10 mouse cellular contexts compared by ENCODE assay signal in the genomic region with DNA sequence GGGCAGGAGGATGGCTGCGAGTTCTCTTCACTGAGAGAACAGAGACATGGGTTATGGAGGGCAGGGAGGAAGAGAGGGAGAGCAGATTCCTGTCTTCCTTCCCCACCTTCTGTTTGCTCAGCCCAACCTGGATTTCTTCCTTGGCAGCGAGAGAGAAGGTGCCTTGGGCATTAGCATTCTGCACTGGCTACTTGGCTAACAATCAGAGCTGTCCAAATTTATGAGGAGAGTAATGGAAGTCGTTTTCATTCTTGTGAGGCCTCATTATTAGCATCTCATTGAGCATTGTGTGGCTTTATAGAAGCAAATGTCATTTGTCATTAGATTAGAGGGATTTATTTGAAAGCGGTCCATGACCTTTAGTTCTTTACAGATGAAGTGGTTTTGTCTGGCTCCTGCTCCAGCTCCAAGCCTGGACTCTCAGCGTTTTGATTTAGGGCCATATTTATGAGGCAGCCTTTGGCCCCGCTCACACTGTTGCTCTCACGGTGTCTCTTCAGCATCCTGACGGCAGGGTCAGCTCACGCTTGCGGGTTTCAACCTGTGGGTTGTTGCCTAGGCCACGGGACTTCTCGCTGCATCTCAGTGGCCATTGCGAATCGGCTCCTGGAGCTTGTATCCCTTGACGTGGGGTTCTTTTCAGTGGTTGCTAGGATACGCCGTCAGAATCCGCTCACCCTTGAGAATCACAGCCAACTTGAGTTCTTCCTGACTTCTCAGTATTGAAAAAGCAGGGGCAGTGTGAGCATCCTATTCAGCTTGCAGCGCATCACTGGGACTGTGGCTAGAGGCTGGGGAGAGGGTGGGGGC. TPM values are rescaled to one million over a fixed set of nuclear protein-coding genes. Genes with fewer than 3 reads are reported as not detected.
DNase-seq lines count a peak whose midpoint lies in the region; ATAC-seq and TF ChIP-seq lines count a peak whose summit lies in the region.
"Had no signal": no experiment of that assay in that cellular context is flagged by ENCODE, and none has a peak within 500 bp of the region (broad histone marks: within the 10 kb centered on the region; RNA-seq: fewer than 3 reads in every experiment).

No protein-coding gene starts in this region.

- H3K36me3 ChIP-seq in hindbrain, embryonic 12.5 days: no peaks in the 10 kb centered on the region
- peaks cover 4% of the 10 kb centered on the region; the same call in 1 of the 2 replicates for H3K36me3 ChIP-seq in midbrain, embryonic 10.5 days
- H3K36me3 ChIP-seq: embryonic facial prominence, embryonic 13.5 days had no signal

- no peak overlapping the region; the same call in 1 of the 2 replicates for H3K4me3 ChIP-seq in cortical plate, adult 2 months (ENCODE audit: insufficient read depth, low read length)
- no peak overlapping the region; the same call in 1 of the 2 replicates for H3K4me3 ChIP-seq in hindbrain, embryonic 12.5 days
- H3K4me3 ChIP-seq in midbrain, embryonic 10.5 days: peak overlapping the region; percentile 27
- H3K4me3 ChIP-seq: embryonic facial prominence, embryonic 13.5 days had no signal

- WGBS in hindbrain, embryonic 12.5 days: 29% methylated on average over 19 of the region's 19 CpGs
- WGBS in midbrain, embryonic 10.5 days: 21% methylated on average over 19 of the region's 19 CpGs

- no peaks in the 10 kb centered on the region for H3K27me3 ChIP-seq in hindbrain, embryonic 12.5 days
- no peaks in the 10 kb centered on the region for H3K27me3 ChIP-seq in midbrain, embryonic 10.5 days (ENCODE audit: low read depth, poor library complexity, severe bottlenecking)
- H3K27me3 ChIP-seq: CH12.LX; embryonic facial prominence, embryonic 13.5 days had no signal

- H3K4me2 ChIP-seq in hindbrain, embryonic 12.5 days (replicated peaks): peak overlapping the region; percentile 40
- H3K4me2 ChIP-seq: embryonic facial prominence, embryonic 13.5 days had no signal

- no peaks in the 10 kb centered on the region; the same call in 1 of the 2 replicates for H3K9me3 ChIP-seq in hindbrain, embryonic 12.5 days (replicated peaks)
- H3K9me3 ChIP-seq in midbrain, embryonic 10.5 days (replicated peaks): peaks cover 12% of the 10 kb centered on the region; the same call in 1 of the 2 replicates
- H3K9me3 ChIP-seq: embryonic facial prominence, embryonic 13.5 days had no signal

- peak; percentile 19; the same call in 1 of the 2 replicates for TF ChIP-seq POLR2A in cortical plate, adult 2 months (IDR thresholded peaks at IDR 0.05; ENCODE audit: extremely low read depth, insufficient read depth, low read length)

- H3K9ac ChIP-seq in hindbrain, embryonic 12.5 days: no peak overlapping the region
- H3K9ac ChIP-seq: embryonic facial prominence, embryonic 13.5 days had no signal

- DNase-seq in adrenal gland, adult 2 months: peak; percentile 38
- peak; percentile 92 for DNase-seq in midbrain, embryonic 10.5 days (ENCODE audit: low spot score)
- peak; percentile 18 for DNase-seq in yolk sac, embryonic 10.5 days (ENCODE audit: low spot score)
- DNase-seq in urinary bladder, adult 2 months (ENCODE audit: low spot score): no peak
- DNase-seq in gastrocnemius, postnatal 10 days: no peak
- no peak for DNase-seq in ovary, adult 18-20 months (ENCODE audit: low spot score)

- no peaks in the 10 kb centered on the region; the same call in 1 of the 2 replicates for H3K4me1 ChIP-seq in cortical plate, adult 2 months (ENCODE audit: control insufficient read depth, insufficient read depth, low read length)
- H3K4me1 ChIP-seq in hindbrain, embryonic 12.5 days: peaks cover 16% of the 10 kb centered on the region
- H3K4me1 ChIP-seq in midbrain, embryonic 10.5 days: peaks cover 38% of the 10 kb centered on the region
- H3K4me1 ChIP-seq: embryonic facial prominence, embryonic 13.5 days had no signal

- ATAC-seq in hindbrain, embryonic 12.5 days (ENCODE audit: low FRiP score): peak; percentile 90

- no peak overlapping the region for H3K27ac ChIP-seq in cortical plate, adult 2 months (ENCODE audit: insufficient read depth, low read length)
- H3K27ac ChIP-seq in hindbrain, embryonic 12.5 days: peak overlapping the region; percentile 79
- H3K27ac ChIP-seq in midbrain, embryonic 10.5 days (replicated peaks): peak overlapping the region; percentile 85
- H3K27ac ChIP-seq: embryonic facial prominence, embryonic 13.5 days had no signal

- no peak for TF ChIP-seq CTCF in cortical plate, adult 2 months (IDR thresholded peaks at IDR 0.05; ENCODE audit: extremely low read depth, insufficient read depth, low read length)

RNA-seq across cellular contexts. Expression of a gene that starts 31.9 kb away (rescaled TPM):
- 100 to 1,000 TPM; 406 to 525 TPM for total RNA-seq in adrenal gland, adult 2 months (2021)
- 18.2 and 24.4 TPM in 2 replicates for polyA plus RNA-seq in adrenal gland, adult 2 months (2012; rRNA removed)
- polyA plus RNA-seq in cortical plate, adult 2 months (2012; rRNA removed): 225 and 233 TPM in 2 replicates
- polyA plus RNA-seq in hindbrain, embryonic 12.5 days (2016; fragmentation: Nextera tagmentation; extraction: Ambion mirVana): 366 and 400 TPM in 2 replicates
- 601 and 607 TPM in 2 replicates for polyA plus RNA-seq in midbrain, embryonic 10.5 days (2016; fragmentation: Nextera tagmentation; extraction: Ambion mirVana)
- 141 and 177 TPM in 2 replicates for polyA plus RNA-seq in urinary bladder, adult 2 months (2012; rRNA removed)
- 100 to 1,000 TPM; 515 to 526 TPM for total RNA-seq in gastrocnemius, postnatal 10 days (2021)

Comparison
In these comparisons a context has a peak if more than half of its experiments do, and no peak if none do; other contexts are left out.
1. DNase-seq: peak in adrenal gland, adult 2 months (single experiment), midbrain, embryonic 10.5 days (single experiment) and yolk sac, embryonic 10.5 days (single experiment); none in urinary bladder, adult 2 months (single experiment), gastrocnemius, postnatal 10 days (single experiment) and ovary, adult 18-20 months (single experiment).